Mouse (Mus musculus) adrenal gland, adult 18-20 months (tissue): ENCODE results near the gene Hagh. TPM values are rescaled to one million over a fixed set of nuclear protein-coding genes. Genes with fewer than 3 reads are reported as not detected.
A peak's percentile ranks its signal among the peaks of the same experiment; 100 is the strongest.

Experiments
- DNase-seq, 2 experiments: peaks; one replicate each; pipeline ENCODE4 v3.0.0; 2021 to 2022; ENCODE audit warnings: low spot score in 2 of 2
- total RNA-seq, 2 experiments: library from RNA; stranded (reverse); gene quantifications; 1 replicate in 1 of 2; 2 replicates in 1 of 2; pipeline ENCODE4 v1.2.3; 2021

The Hagh gene
- total RNA-seq, 2 experiments from 2014 or later = 88.4 to 99.0 TPM

- no peak for DNase-seq
Observed at GRCm38 (mm10) chr17:24849733-24850064, 9.8 kb downstream of the Hagh start.

DNA sequence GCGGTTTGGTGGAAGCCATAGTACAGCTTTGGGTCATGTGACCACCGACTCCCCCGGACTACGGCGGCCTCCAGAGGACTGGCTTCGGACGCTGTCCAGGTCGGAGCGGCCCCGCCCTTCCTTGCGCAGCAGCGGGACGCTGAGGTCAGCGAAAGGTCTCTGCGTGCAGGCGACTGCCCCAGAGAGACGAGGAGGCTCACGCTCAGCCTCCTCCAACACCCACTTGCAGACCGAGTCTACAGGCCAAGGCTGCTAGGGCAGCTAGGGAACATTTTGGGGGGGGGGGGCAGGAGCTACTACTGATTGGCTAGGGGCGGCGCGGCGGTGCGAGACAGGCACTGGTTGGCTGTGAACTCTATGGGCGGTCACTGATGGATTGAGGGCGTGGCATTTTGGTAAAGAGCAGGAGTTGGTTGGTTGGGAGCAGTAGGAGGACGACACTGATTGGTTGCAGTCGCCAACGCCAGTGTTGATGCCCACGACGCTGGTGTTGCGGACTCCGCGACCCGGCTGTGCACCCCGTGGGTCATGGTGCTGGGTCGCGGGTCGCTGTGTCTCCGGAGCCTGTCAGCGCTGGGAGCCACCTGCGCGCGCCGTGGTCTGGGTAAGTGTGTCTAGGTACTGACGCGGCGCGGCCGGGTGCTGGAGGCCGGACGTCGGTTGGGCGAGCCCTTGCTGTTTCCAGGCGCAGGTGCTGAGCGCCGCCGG lies 10.3 kb downstream of the Hagh start, which contains the start of gene Fahd1:
Fahd1 (minus strand) TSS at position 300 of the 708 bp plus-strand sequence.
- peak; percentile 86 to 90 for DNase-seq

- no peak for DNase-seq
Observed at GRCm38 (mm10) chr17:24850773-24851127, 10.8 kb downstream of the Hagh start.

DNA sequence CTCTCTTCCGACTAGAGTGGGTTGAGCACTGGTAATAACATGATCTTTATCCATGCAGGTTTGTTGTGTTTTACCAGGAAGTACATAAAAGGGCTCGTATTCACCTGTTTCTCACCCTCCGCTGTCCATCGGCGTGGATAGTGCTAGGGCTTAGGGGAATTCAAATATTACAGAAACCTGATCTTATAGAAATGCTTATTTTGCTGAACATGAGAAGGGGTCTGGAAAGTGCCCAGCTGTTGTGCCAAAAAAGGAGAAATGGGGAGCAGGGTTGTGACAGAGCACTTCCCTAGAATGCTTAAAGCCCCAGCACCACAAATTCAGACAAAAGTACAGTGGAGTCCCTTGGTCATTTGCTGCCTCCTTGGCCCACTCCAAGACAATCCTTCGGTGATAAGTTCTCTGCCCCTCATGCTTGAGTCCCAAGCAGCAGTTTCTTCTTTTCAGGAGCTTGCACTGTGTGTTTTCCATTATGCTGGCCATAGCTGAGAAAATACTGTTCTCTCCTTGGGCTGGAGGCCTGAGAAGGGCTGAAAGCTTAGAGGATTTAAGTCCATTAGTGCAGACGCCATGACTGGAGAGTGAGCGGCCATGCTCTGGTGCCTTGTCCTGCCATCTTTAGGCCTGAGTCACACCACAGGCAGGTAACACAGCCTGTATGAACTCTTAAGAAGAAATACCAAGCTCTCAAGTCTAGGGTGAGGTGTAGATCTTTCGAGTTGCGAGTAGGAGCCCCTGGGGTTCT lies 11.6 kb downstream of the Hagh start:
- no peak for DNase-seq

DNA sequence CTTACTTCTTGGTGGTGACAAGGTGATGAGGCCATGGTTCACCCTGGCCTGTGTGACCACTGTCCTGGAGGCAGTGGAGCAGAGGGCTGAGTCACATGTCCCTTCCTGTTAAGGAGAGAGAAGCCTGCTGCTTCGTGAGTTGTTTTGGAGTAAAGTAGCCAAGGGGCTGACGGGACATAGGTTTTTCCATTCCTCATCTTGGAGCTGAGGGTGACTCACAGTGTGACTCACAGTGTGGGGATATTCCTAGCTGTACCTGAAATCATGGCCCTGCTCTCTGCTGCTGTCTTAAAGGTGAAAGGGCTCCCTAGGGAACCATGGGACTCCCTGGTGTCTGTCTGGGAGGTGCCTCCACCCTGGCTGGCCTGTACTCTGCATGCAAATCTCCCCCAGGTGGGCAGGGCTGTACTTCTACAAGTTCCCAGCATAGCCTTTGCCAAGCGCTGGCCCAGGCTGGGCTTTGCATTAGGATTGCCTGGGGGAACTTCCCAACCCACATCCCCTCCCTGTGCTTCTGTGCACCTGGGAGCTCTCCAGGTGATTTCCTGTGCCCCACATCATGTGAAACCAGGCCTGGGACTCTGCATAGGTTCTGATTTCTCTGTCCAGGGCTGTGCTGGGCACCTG lies 16.0 kb downstream of the Hagh start:
- DNase-seq = no peak

DNA sequence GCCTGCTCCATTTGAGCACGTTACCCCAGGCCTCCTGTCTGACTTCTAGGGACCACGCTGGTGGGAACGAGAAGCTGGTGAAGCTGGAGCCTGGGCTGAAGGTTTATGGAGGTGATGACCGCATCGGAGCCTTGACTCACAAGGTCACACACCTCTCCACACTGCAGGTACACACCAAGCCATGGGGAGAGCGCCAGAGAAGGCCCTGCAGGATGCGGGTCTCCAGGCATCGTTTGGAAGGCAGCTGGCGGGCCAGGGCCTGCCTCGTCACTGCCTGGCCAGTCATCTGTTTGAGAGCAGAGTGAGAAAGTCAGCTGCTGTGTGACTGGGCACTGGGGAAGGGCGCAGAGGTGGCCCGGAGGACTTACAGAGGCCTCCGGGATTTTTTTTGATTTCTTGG lies 16.6 kb downstream of the Hagh start:
- peak in 1 of 2 experiments; percentile 14 for DNase-seq

DNA sequence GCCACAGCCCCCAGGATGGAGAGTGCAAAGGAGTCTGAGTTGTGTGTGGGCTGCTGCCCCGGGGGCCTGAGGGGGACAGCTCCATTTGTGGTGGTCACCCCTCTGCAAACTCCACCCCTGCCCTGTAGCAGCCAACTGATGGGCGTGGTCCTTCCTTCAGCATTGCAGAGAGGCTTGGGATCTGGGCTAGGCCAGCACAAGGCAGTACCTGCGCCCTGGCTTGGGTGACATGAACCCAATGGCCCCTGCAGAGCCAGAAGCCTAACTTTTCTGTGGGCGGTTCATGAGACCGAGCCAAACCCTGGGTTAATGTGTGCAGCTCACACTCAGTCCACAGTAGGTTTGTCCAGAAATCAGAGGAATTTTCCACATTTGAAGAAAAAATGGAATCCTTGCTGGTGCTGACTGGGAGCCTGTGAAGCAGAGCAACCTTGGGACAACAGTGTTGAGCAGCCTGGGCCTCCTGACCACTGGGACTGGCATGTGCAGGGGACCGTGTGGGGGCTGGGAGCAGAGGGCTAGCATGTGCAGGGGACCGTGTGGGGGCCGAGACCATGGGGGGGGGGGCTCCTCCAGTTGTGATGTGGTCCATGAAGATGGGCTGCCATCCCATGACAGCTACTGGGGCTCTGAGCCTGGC lies 18.0 kb downstream of the Hagh start:
- DNase-seq = no peak

- no peak for DNase-seq
Observed at GRCm38 (mm10) chr17:24858967-24859366, 19.0 kb downstream of the Hagh start.

DNA sequence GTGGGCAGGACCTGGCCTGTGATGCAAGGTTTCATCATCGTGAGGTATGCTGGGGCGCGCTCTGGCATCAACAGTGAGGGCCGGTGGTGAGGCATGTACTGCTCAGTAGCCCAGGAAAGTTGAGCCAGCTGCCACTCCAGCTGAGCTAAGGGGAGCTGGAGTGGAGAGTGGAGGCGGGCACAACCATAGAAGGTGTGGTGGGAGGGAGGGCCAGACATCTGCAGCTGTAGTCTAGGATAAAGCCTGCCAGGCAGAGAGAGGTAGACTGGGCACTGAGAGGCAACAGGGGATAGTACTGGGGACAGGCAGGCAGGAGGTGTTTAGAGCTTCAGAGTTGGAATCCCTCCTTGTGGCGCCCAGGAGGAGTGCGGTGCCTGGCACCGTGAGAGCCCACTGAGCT lies 20.1 kb downstream of the Hagh start:
- DNase-seq = no peak

DNA sequence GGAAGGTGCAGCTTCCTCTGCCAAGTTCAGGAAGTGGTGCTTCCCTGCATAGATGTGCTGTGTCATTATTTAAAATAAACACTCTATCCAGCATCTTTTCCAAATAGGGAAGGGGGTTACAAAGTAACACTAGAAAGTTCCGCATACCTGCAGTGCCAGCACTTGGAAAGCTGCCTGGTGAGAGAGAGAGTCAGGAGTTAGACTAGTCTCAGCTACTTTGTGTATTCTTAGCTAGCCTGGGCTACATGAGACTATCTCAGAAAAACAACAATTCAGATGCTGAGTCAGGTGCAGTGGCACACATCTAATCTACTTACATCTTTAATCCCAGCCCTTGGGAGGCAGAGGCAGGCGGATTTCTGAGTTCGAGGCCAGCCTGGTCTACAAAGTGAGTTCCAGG lies 21.8 kb downstream of the Hagh start:
- no peak for DNase-seq

DNA sequence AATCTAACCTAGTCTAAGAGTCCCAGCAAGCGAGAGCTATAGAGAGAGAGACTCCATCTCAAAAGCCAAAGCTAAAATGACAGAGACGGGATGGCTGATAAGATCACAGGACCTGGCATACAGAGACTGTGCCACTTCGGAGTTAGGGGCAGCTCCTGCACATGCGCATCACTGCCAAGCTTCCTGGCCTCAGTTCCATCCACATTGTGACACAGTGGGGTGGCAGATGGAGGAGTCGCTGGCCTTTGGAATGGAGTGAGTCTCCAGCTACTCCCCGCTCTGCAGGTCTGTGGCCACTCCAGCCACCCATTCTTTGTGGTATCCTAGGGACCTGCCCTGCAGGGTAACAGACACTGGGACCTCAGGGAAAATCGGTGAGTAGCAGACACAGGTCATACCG lies 25.8 kb downstream of the Hagh start, which contains the start of gene Igfals:
Igfals (plus strand) TSS at position 222 of the 400 bp plus-strand sequence.
- DNase-seq = no peak

DNA sequence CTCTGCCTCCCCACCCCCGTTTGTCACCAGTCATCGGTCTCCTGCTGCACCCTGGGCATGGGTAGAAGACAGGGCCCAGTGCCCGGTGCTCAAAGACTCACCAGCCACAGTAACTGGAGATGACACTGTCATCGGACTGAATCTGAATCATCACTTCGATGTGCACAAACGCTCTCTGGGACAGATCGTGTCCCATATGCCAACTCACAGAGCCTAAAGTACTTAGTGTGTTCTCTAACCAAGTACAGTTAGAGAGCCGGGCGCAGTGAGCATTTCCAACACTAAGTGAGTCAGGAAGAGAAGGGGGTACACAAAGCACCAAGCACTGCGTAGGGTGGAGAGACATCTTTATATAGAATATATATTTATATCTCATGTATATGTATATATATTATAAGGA lies 28.0 kb downstream of the Hagh start:
- no peak for DNase-seq

DNA sequence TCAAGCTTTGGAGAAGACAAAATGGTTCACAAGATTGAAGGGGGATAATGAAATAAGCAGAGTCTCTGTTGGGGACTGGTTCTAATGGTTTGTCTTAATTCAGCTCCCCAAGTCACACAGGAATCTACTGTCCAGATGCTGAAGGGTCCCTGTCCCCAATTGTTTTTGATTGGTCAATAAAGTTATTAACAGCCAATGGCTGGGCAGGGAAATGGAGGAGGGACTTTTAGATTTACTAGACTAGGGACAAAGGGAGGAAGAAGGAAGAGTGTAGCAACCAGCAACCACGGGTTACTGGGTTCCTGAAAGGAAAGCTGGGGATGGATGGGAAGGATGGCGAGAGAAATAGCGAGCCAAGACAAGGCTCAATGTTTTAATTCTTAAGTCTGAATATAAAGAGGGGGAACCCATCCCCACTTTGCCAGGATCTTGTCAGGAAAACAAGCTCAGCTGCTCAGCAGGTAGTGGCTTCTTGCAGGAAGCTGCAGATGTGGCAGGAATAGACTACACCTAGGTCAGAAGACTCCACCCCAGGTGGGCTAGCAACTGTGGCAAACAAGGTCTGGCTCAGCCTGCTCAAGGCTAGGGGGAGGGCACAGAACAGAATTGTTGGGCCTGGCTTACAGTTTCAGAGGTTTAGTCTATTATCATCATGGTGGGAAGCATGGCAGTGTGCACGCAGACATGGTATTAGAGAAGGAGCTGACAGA lies 33.9 kb downstream of the Hagh start:
- no peak for DNase-seq

GRCm38 (mm10) chr17:24874405-24874745 lies 34.4 kb downstream of the Hagh start:
- no peak for DNase-seq

DNA sequence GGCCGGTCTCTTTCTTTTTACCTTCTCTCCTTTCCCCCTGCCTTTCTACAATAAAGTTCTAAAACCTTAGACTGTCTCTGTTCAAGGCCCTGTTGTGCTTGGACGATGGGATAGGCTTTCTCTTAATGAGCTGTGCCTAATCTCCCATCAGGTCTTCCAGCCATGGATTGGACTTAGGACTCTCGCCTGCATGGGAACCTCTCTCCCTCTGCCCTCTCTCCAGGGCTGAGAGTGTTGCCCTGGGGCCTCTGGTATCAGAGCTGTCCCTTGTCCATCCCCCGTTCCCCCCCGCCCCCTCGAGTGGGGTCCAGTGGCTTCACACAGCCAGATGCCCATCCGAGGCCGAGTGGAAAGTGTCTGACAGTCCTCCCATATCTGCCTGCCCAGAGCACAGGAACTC lies 35.0 kb downstream of the Hagh start:
- no peak for DNase-seq

- peak in 1 of 2 experiments; percentile 18 for DNase-seq
Observed at GRCm38 (mm10) chr17:24877336-24878116, 37.6 kb downstream of the Hagh start.

DNA sequence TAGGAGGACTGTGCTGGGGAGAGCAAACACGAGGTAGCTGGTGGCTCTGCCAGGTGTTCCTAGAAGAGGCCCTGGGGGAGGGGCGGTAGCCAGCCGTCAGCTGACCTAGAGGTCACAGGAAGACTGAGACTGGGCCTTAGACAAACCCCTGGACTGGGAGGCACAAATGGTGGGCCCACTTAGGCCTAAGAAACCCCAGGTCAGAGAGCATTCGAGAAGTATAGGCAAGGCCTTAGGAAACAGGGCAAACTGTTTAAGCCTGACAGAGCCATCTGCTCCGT lies 38.1 kb downstream of the Hagh start:
- peak in 1 of 2 experiments; percentile 30 for DNase-seq

DNA sequence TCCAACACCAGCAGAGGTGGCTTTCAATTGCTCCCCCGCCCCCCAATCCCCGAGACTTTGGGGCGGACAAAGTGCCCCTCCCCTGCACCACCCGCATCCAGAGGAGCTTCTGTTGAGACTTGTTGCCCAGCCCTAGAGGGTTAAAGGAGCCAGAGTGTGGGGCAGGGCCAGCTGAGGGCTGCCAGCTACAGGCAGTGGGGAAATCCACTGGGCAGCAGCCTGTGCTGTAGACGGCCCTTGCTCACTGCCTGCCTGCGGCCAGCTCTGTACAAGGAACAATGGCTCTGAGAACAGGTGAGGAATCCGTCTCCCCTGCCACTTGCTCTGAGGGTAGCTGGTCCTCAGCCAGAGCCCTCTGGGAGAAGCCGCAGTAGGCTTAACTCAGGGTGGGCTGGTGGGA lies 38.6 kb downstream of the Hagh start:
- peak in 1 of 2 experiments; percentile 18 for DNase-seq

DNA sequence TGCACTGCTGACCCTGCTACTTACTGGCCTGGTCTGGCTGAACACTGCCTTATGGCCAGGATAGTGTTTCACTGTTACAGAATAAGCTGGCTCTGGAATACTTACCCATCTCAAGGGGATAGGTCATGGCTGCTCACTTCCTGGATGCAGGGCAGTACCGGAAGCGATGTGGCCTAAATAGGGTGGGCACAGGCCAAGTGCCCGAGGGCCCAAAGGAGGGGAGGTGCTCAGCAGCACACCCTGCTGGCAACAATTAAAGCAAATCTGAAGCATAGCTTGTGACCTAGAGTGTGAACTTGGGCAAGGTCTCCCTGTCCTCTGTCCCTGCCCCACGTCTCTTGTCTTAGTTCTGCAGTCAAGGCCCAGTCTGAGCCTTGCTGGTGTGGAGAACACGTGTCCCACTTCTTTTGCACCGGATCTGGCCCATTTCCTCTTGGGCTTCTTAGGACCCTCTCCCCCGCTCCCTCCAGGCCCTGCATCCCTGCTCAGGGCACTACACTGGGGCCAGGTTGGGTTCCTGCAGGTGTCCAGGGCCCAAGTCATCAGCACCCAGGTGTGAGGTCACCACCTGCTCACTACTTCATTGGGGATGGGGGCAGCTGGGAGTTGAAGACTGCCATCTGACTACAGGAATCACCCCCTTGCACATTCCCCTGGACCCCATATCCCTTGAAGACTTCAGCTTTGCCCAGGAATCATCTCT lies 41.9 kb downstream of the Hagh start:
- no peak for DNase-seq

DNA sequence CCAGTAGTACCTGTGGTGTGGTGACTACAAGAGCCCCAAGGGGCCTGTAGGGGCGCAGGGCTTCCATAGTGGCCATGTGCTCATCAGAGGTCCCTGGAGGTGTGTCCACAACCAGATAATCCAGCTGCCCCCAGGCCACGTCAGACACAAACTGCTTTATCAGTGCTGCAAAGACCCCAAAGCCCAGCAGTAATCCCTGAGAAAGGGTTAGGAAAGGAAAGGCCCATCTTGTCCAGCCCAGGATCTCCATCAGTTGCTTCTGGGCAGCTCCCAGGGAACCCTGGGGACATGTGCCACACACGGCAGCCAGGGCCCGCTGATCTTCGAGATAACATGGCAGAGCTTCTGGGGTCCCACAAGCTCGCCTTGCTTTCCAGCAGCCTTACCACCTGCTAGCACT lies 44.4 kb downstream of the Hagh start:
- DNase-seq = no peak
